Mouse (Mus musculus): Measurements from ENCODE around the gene Kcna1. TPM values are rescaled to one million over a fixed set of nuclear protein-coding genes. Genes with fewer than 3 reads are reported as not detected.

Kcna1 gene
- polyA plus RNA-seq, 1 experiment from 2014 or later: 0.74 TPM

DNA sequence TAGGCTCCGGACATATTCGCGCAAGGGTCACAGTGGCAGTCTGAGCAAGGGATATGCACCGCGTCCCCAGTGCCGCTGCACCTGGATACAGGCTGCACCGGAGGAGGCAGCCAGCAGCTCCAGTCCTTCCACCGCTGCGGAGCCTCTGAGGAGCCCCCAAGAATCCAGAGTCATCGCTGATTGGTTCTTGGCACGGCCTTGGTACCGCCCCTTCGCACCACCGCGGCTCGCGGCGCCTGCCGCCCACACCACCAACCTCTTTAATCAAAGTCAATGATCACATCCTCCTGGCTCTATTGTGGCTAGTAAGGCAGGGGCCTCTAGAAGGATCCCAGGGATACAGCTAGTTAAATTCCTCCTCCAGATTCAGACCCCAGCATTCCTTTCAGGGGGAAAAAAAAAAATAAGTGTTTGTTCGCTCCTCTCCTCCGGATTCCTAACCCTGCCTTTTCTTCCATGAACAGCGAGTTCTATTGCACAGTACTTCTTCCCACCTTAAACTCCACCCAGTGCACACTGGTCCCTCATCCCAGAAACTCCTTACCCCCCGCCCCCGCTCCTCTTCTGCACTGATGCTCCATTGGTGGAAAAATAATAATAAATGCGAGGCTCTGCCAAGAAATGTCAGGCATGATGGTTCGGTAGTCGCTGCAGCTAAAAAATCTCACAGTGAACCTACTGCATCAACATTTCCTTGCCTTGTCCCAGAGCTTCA, 383 bp downstream of the Kcna1 start:
- peak overlapping the region; percentile 44 for H3K4me3 ChIP-seq (ENCODE audit: low read depth, low read length)
- H3K9ac ChIP-seq (ENCODE audit: low read length): no peak overlapping the region; the same call in 1 of the 2 replicates
- peaks cover 18% of the 10 kb centered on the region for H3K4me1 ChIP-seq (ENCODE audit: control insufficient read depth, insufficient read depth, low read length)
- no peaks in the 10 kb centered on the region for H3K9me3 ChIP-seq (ENCODE audit: control insufficient read depth, low read length)
- H3K36me3 ChIP-seq (ENCODE audit: control insufficient read depth, insufficient read depth, low read length): no peaks in the 10 kb centered on the region
- no peak overlapping the region for H3K27ac ChIP-seq (ENCODE audit: low read depth, low read length)
- H3K27me3 ChIP-seq (ENCODE audit: control insufficient read depth, insufficient read depth, low read length): peaks cover 54% of the 10 kb centered on the region
- DNase-seq (ENCODE audit: low spot score, missing footprints) (peak; percentile 97), ATAC-seq (ENCODE audit: low FRiP score) (peak; percentile 90)
- WGBS: 1% methylated on average over 27 of the region's 27 CpGs
- peak overlapping the region; percentile 99 for H3K4me2 ChIP-seq

DNA sequence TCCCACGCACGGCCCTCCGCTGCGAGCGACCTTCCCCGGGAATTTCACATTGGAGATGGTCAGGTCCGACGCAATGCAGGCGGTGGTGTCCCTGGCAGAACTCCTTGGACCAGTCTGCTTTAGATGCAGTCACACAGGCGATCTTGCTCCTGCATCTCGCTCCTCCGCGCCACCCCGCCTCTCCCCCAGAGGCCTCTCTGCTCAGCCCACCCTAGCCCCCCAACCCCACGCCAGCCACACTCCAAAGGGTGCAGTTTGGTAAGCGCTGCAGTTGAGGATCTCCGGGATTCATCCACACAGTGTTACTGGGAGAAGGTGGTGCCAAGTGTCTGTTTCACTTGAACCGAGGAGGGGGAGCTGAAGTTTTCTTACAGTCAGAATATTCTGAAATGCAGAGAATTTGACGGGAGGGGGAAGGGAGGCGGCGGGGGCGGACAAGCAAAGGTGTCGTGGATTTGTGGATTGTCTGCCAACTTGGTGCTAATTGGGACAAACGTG, 1.1 kb downstream of the Kcna1 start:
- H3K36me3 ChIP-seq (ENCODE audit: control insufficient read depth, insufficient read depth, low read length): no peaks in the 10 kb centered on the region
- H3K4me1 ChIP-seq (ENCODE audit: control insufficient read depth, insufficient read depth, low read length): peaks cover 18% of the 10 kb centered on the region
- H3K4me3 ChIP-seq (ENCODE audit: low read depth, low read length): peak overlapping the region; percentile 44
- H3K9ac ChIP-seq (ENCODE audit: low read length): peak overlapping the region; percentile 57
- under 1% methylated on average over 24 of the region's 24 CpGs for WGBS
- H3K4me2 ChIP-seq: peak overlapping the region; percentile 99
- H3K27me3 ChIP-seq (ENCODE audit: control insufficient read depth, insufficient read depth, low read length): peaks cover 54% of the 10 kb centered on the region
- no peaks in the 10 kb centered on the region for H3K9me3 ChIP-seq (ENCODE audit: control insufficient read depth, low read length)
- H3K27ac ChIP-seq (ENCODE audit: low read depth, low read length): no peak overlapping the region
- peak; percentile 49 for ATAC-seq (ENCODE audit: low FRiP score)
- peak; percentile 95 for DNase-seq (ENCODE audit: low spot score, missing footprints)

DNA sequence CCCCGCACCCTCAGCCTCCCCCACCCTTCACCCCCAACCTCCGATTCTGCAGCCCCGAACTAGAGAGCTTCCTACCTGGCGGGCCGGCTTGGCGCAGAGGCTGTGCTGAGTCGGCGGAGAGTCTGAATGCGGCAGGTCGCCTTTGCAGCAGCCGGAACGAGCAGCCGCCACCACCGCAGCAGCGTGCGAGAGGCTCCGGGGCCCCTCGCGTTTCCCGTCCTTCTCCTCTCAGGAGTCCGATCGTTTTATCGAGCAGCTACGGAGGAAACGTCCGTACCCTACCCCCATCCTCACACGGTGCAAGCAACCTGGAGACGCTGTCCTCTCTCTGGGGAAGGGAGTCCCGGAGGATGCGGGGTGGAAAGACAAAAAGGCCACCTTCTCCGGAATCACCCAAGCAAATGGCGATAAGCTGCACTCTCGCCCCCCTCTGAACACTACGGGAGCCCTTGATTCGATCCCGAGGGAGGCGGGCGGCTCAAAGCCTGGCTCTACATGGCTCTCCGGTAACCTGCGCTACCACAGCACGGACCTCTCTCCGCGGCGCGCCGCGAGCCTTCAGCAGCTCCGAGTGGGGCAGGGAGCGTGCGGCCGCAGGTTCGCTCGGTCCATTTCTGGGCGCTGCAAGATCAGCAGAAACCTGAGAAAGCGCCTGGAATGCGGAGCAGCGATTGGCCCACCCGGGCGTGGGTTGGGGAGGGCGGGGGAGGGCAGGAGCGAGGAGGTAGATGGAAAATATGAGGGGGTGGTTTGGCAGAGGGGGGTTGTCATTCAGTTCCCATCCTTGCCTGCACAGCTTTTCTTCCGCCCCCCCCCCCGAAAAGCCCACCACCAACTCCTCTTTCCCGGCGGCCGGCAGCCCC, 1.8 kb downstream of the Kcna1 start:
- H3K4me3 ChIP-seq (ENCODE audit: low read depth, low read length): peak overlapping the region; percentile 44
- no peaks in the 10 kb centered on the region for H3K36me3 ChIP-seq (ENCODE audit: control insufficient read depth, insufficient read depth, low read length)
- H3K9ac ChIP-seq (ENCODE audit: low read length): peak overlapping the region; percentile 57
- H3K4me1 ChIP-seq (ENCODE audit: control insufficient read depth, insufficient read depth, low read length): peaks cover 18% of the 10 kb centered on the region
- ATAC-seq (ENCODE audit: low FRiP score) (peak; percentile 41), DNase-seq (ENCODE audit: low spot score, missing footprints) (peak; percentile 96)
- no peak overlapping the region for H3K27ac ChIP-seq (ENCODE audit: low read depth, low read length)
- peak overlapping the region; percentile 99 for H3K4me2 ChIP-seq
- peaks cover 54% of the 10 kb centered on the region for H3K27me3 ChIP-seq (ENCODE audit: control insufficient read depth, insufficient read depth, low read length)
- under 1% methylated on average over 65 of the region's 66 CpGs for WGBS
- H3K9me3 ChIP-seq (ENCODE audit: control insufficient read depth, low read length): no peaks in the 10 kb centered on the region

DNA sequence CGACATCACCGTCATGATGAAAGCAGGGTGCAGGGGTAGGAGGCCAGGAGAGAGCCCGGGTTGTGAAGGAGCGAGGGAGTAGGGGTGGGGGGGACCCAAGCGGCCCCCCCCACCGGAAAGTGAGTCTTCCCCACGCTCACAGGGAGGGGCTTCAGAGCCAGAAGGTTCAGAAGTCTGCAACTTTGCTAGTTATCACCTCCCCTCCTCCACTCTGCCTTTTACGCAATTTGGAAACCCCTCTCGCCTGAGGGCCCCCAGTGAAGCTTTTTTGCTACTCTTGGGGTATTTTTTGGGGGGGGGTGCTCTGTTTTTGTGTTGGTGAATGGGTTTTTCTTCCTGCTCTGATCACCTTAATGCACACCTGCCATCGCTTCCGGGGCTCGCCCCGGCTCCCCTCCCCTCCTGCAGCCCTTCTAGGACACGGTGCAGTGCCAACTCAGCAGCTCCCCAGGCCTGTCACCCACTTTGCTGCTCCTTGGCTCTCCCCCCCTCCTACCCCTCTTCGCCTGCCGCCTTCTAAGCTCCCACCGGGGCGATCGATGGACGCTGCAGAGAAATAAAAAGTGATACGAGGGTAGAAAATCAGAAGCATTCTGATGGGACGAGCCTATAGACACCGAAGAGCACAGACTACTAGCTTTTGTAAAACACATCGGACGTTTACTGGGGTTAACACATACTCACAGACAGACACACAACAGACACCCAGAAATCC, 2.7 kb downstream of the Kcna1 start:
- Histone ChIP-seq H3K9me3 (ENCODE audit: control insufficient read depth, low read length) (no peaks in the 10 kb centered on the region), H3K9ac (ENCODE audit: low read length) (peak overlapping the region; percentile 57; the same call in 1 of the 2 replicates), H3K4me1 (ENCODE audit: control insufficient read depth, insufficient read depth, low read length) (peaks cover 14% of the 10 kb centered on the region), H3K4me3 (ENCODE audit: low read depth, low read length) (peak overlapping the region; percentile 44), H3K36me3 (ENCODE audit: control insufficient read depth, insufficient read depth, low read length) (no peaks in the 10 kb centered on the region), H3K27ac (ENCODE audit: low read depth, low read length) (no peak overlapping the region), H3K4me2 (peak overlapping the region; percentile 99), H3K27me3 (ENCODE audit: control insufficient read depth, insufficient read depth, low read length) (peaks cover 54% of the 10 kb centered on the region)
- WGBS: 1% methylated on average over 25 of the region's 25 CpGs
- DNase-seq (ENCODE audit: low spot score, missing footprints) (peak; percentile 93), ATAC-seq (ENCODE audit: low FRiP score) (no peak)

DNA sequence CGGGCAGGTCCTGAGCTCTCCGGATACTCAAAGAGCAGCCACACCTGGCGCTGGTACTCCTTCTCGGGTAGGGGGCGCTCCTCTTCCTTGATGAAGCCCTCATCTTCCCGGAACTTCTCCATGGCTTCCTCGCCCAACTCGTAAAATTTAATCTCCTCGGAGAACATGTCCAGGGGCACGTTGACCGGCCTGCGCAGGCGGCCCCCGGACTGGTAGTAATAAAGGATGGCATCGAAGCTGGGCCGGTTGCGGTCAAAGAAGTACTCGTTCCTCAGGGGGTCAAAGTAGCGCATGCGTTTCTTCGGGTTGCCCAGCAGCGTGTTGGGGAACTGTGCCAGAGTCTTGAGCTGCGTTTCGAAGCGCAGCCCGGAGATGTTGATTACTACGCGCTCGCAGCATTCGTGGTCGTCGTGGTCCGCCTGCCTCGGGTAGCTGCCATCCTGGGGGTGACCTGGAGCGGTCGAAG, 3.3 kb downstream of the Kcna1 start:
- Histone ChIP-seq H3K4me3 (ENCODE audit: low read depth, low read length) (peak overlapping the region; percentile 44), H3K4me2 (peak overlapping the region; percentile 99), H3K4me1 (ENCODE audit: control insufficient read depth, insufficient read depth, low read length) (peaks cover 14% of the 10 kb centered on the region), H3K27ac (ENCODE audit: low read depth, low read length) (no peak overlapping the region), H3K9me3 (ENCODE audit: control insufficient read depth, low read length) (no peaks in the 10 kb centered on the region), H3K36me3 (ENCODE audit: control insufficient read depth, insufficient read depth, low read length) (no peaks in the 10 kb centered on the region), H3K9ac (ENCODE audit: low read length) (peak overlapping the region; percentile 30; the same call in 1 of the 2 replicates), H3K27me3 (ENCODE audit: control insufficient read depth, insufficient read depth, low read length) (peaks cover 54% of the 10 kb centered on the region)
- 1% methylated on average over 36 of the region's 36 CpGs for WGBS
- no peak for ATAC-seq (ENCODE audit: low FRiP score)
- DNase-seq (ENCODE audit: low spot score, missing footprints): peak; percentile 95

DNA sequence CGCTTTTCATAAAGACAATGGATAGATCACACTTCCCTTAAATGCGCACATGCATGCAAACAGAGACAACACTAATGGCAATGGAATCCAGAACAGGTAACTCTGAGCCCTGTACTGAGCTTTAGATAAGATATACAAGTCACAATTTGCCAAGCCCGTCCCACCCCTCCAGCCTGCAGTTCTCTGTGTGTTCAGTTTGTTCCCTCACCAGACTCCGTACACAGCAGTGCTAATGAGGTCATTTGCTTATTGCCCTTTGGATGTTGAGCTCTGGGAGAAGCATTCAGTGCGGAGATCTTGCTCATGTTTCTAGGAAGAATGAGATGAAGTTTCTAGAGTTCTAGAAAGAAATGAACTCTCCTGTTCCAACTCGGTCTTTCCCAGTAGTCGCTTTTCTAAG, 17.7 kb downstream of the Kcna1 start:
- WGBS: 89% methylated on average over 7 of the region's 7 CpGs
- DNase-seq (ENCODE audit: low spot score, missing footprints) (no peak), ATAC-seq (ENCODE audit: low FRiP score) (no peak)
- H3K36me3 ChIP-seq (ENCODE audit: control insufficient read depth, insufficient read depth, low read length): no peaks in the 10 kb centered on the region
- H3K9ac ChIP-seq (ENCODE audit: low read length): no peak overlapping the region
- no peaks in the 10 kb centered on the region for H3K27me3 ChIP-seq (ENCODE audit: control insufficient read depth, insufficient read depth, low read length)
- no peak overlapping the region for H3K4me3 ChIP-seq (ENCODE audit: low read depth, low read length)
- H3K27ac ChIP-seq (ENCODE audit: low read depth, low read length): no peak overlapping the region
- H3K4me2 ChIP-seq: no peak overlapping the region
- H3K9me3 ChIP-seq (ENCODE audit: control insufficient read depth, low read length): no peaks in the 10 kb centered on the region
- H3K4me1 ChIP-seq (ENCODE audit: control insufficient read depth, insufficient read depth, low read length): no peaks in the 10 kb centered on the region

DNA sequence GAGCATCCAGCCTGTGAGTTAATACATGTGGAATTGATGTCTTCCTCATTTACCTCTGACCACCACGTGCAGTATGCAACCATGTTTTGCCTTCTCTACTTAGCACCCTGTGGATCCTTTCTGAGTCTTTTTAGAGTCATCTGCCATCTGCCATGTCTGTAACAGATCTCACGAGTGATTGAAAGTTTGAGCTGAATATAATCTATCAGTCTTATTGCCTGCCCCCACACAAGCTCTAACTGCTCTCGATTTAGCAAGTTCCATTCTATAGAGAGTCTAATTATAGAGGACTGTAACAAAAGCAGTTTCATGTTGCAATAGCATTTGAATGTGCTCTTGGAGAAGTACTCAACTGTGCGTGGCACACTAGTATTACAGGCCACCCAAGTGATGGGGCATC, 27.7 kb downstream of the Kcna1 start:
- Histone ChIP-seq H3K9me3 (ENCODE audit: control insufficient read depth, low read length) (no peaks in the 10 kb centered on the region), H3K4me2 (no peak overlapping the region), H3K27me3 (ENCODE audit: control insufficient read depth, insufficient read depth, low read length) (no peaks in the 10 kb centered on the region), H3K4me1 (ENCODE audit: control insufficient read depth, insufficient read depth, low read length) (no peaks in the 10 kb centered on the region), H3K36me3 (ENCODE audit: control insufficient read depth, insufficient read depth, low read length) (no peaks in the 10 kb centered on the region), H3K9ac (ENCODE audit: low read length) (no peak overlapping the region), H3K4me3 (ENCODE audit: low read depth, low read length) (no peak overlapping the region), H3K27ac (ENCODE audit: low read depth, low read length) (no peak overlapping the region)
- DNase-seq (ENCODE audit: low spot score, missing footprints): no peak
- ATAC-seq (ENCODE audit: low FRiP score): no peak
- 84% methylated on average over 4 of the region's 4 CpGs for whole genome bisulfite sequencing

DNA sequence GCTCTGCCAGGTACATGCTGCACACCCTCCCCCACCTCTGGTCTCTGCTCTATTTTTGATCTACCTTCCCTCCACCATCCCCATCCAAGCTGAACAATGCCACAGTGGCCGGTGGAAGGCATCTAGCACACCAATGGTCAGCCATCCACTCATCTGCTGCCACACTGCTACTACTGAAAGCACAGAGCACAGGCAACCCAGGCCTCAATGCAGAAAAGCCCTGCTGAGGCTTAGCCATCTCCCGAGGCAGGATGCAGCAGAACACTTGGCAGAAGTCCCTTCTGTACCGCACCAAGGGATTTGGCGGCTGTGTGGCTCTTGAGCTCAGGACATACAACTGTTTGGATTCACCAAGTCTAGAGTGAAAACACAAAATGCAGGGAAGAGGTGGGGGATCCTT, 35.4 kb downstream of the Kcna1 start:
- Histone ChIP-seq H3K4me1 (ENCODE audit: control insufficient read depth, insufficient read depth, low read length) (no peaks in the 10 kb centered on the region), H3K9ac (ENCODE audit: low read length) (no peak overlapping the region), H3K4me3 (ENCODE audit: low read depth, low read length) (no peak overlapping the region), H3K27me3 (ENCODE audit: control insufficient read depth, insufficient read depth, low read length) (no peaks in the 10 kb centered on the region), H3K4me2 (no peak overlapping the region), H3K9me3 (ENCODE audit: control insufficient read depth, low read length) (no peaks in the 10 kb centered on the region), H3K27ac (ENCODE audit: low read depth, low read length) (no peak overlapping the region), H3K36me3 (ENCODE audit: control insufficient read depth, insufficient read depth, low read length) (no peaks in the 10 kb centered on the region)
- DNase-seq (ENCODE audit: low spot score, missing footprints) (peak; percentile 66), ATAC-seq (ENCODE audit: low FRiP score) (no peak)
- WGBS: 77% methylated on average over 4 of the region's 4 CpGs

Data from midbrain, embryonic 11.5 days (tissue).